Mouse (Mus musculus): ENCODE results near the gene Ackr1. TPM values are rescaled to one million over a fixed set of nuclear protein-coding genes. Genes with fewer than 3 reads are reported as not detected.

The Ackr1 gene
- total and polyA plus RNA-seq, 3 experiments: 0.19 to 0.42 TPM; not detected in 1

- no peaks in the 10 kb centered on the region for H3K27me3 ChIP-seq (ENCODE audit: control insufficient read depth in 1 of 2, insufficient read depth in 2 of 2, low read length in 2 of 2)
- H3K4me1 ChIP-seq (ENCODE audit: control insufficient read depth in 1 of 2, insufficient read depth in 2 of 2, low read length in 2 of 2): peaks cover 0 to 4% of the 10 kb centered on the region in 2 experiments; a peak in 1 of 4 replicates
- H3K27ac ChIP-seq (ENCODE audit: control insufficient read depth, low read depth, low read length): no peak overlapping the region
- H3K36me3 ChIP-seq (ENCODE audit: control insufficient read depth in 1 of 2, insufficient read depth in 2 of 2, low read length in 2 of 2): no peaks in the 10 kb centered on the region; a peak in 1 of 4 replicates
- TF ChIP-seq RAD21 (IDR thresholded peaks at IDR 0.05; ENCODE audit: low read depth, low read length) (no peak), MYC (IDR thresholded peaks at IDR 0.05; ENCODE audit: low read depth, low read length) (no peak), POLR2A (IDR thresholded peaks at IDR 0.05; ENCODE audit: control insufficient read depth in 1 of 2, insufficient read depth in 1 of 2, low read depth in 1 of 2, low read length in 2 of 2, poor library complexity in 1 of 2) (no peak)
- no peak overlapping the region for H3K9ac ChIP-seq (ENCODE audit: control insufficient read depth, low read depth, low read length, poor library complexity, severe bottlenecking)
- DNase-seq (ENCODE audit: low read depth, low spot score): no peak
- no peaks in the 10 kb centered on the region for H3K9me3 ChIP-seq (replicated peaks; ENCODE audit: insufficient read depth, low read length)
- no peak overlapping the region for H3K4me3 ChIP-seq (ENCODE audit: control insufficient read depth in 1 of 2, insufficient read depth in 1 of 2, low read depth in 2 of 2, low read length in 2 of 2)
- H3K79me2 ChIP-seq (ENCODE audit: control insufficient read depth, insufficient read depth, low read length, poor library complexity): no peaks in the 10 kb centered on the region
Observed at GRCm38 (mm10) chr1:173381436-173381835, 47.9 kb upstream of the Ackr1 start.

GRCm38 (mm10) chr1:173377380-173378112, 44.0 kb upstream of the Ackr1 start:
- Histone ChIP-seq H3K36me3 (ENCODE audit: control insufficient read depth in 1 of 2, insufficient read depth in 2 of 2, low read length in 2 of 2) (no peaks in the 10 kb centered on the region; a peak in 1 of 4 replicates), H3K9ac (ENCODE audit: control insufficient read depth, low read depth, low read length, poor library complexity, severe bottlenecking) (no peak overlapping the region), H3K27ac (ENCODE audit: control insufficient read depth, low read depth, low read length) (no peak overlapping the region), H3K27me3 (ENCODE audit: control insufficient read depth in 1 of 2, insufficient read depth in 2 of 2, low read length in 2 of 2) (no peaks in the 10 kb centered on the region), H3K4me3 (ENCODE audit: control insufficient read depth in 1 of 2, insufficient read depth in 1 of 2, low read depth in 2 of 2, low read length in 2 of 2) (no peak overlapping the region), H3K4me1 (ENCODE audit: control insufficient read depth in 1 of 2, insufficient read depth in 2 of 2, low read length in 2 of 2) (0 out of 4 replicates have a peak, but pooled peaks cover 0 to 4% of the 10 kb centered on the region in 2 experiments), H3K9me3 (replicated peaks; ENCODE audit: insufficient read depth, low read length) (no peaks in the 10 kb centered on the region), H3K79me2 (ENCODE audit: control insufficient read depth, insufficient read depth, low read length, poor library complexity) (no peaks in the 10 kb centered on the region)
- peak; percentile 52 for DNase-seq (ENCODE audit: low read depth, low spot score)
- no peak for TF ChIP-seq MXI1 (IDR thresholded peaks at IDR 0.05; ENCODE audit: low read depth, low read length)
- TF ChIP-seq MAFK (IDR thresholded peaks at IDR 0.05; ENCODE audit: borderline replicate concordance, low read depth, low read length): no peak
- no peak for TF ChIP-seq EP300 (IDR thresholded peaks at IDR 0.05; ENCODE audit: low read depth in 1 of 2, low read length in 2 of 2)
- TF ChIP-seq ZC3H11A (IDR thresholded peaks at IDR 0.05; ENCODE audit: low read depth, low read length): peak; percentile 73
- TF ChIP-seq MAX (IDR thresholded peaks at IDR 0.05; ENCODE audit: low read length): no peak
- no peak for TF ChIP-seq CHD1 (IDR thresholded peaks at IDR 0.05; ENCODE audit: low read depth, low read length)
- no peak for TF ChIP-seq POLR2AphosphoS5 (IDR thresholded peaks at IDR 0.05; ENCODE audit: borderline replicate concordance, low read depth, low read length)
- TF ChIP-seq ZKSCAN1 (IDR thresholded peaks at IDR 0.05; ENCODE audit: low read depth, low read length): no peak
- no peak for TF ChIP-seq POLR2AphosphoS2 (IDR thresholded peaks at IDR 0.05; ENCODE audit: low read length)
- TF ChIP-seq RAD21 (IDR thresholded peaks at IDR 0.05; ENCODE audit: low read depth, low read length): peak; percentile 67
- no peak for TF ChIP-seq ETS1 (IDR thresholded peaks at IDR 0.05; ENCODE audit: low read depth, low read length)
- TF ChIP-seq SIN3A (IDR thresholded peaks at IDR 0.05; ENCODE audit: low read length): no peak
- peak; percentile 80 for TF ChIP-seq SMC3 (IDR thresholded peaks at IDR 0.05; ENCODE audit: low read depth, low read length)
- TF ChIP-seq USF1 (IDR thresholded peaks at IDR 0.05; ENCODE audit: low read depth, low read length): no peak
- peak in 2 of 3 experiments; percentile 57 to 78; a peak in 4 of 6 replicates for TF ChIP-seq CTCF (IDR thresholded peaks at IDR 0.05 in 2 of 3, conservative IDR thresholded peaks at IDR 0.05 in 1 of 3; ENCODE audit: control insufficient read depth in 1 of 3, insufficient read depth in 1 of 3, low read depth in 2 of 3, low read length in 3 of 3, poor library complexity in 1 of 3, severe bottlenecking in 1 of 3)
- no peak for TF ChIP-seq MAZ (IDR thresholded peaks at IDR 0.05; ENCODE audit: low read depth, low read length)
